Mouse (Mus musculus) embryonic fibroblast, embryonic 13.5 days (primary cell): ENCODE results near the gene She. TPM values are rescaled to one million over a fixed set of nuclear protein-coding genes. Genes with fewer than 3 reads are reported as not detected.

Experiments used
- H3K27ac ChIP-seq: 2 replicates; pipeline ENCODE4 v1.5.1; 2012; ENCODE audit warnings: low read length, control low read depth, inconsistent platforms; ENCODE audit not compliant: insufficient read depth
- H3K4me1 ChIP-seq: 2 replicates; pipeline ENCODE4 v1.6.1; 2011; ENCODE audit warnings: low read length; ENCODE audit not compliant: control insufficient read depth, insufficient read depth
- H3K4me3 ChIP-seq: 2 replicates; pipeline ENCODE4 v1.5.1; 2011; ENCODE audit warnings: mild to moderate bottlenecking, control low read depth, low read length; ENCODE audit not compliant: insufficient read depth
- CTCF ChIP-seq: IDR thresholded peaks from 2 replicates; pipeline ENCODE4 v1.5.1; 2011; ENCODE audit warnings: mild to moderate bottlenecking, control low read depth, low read length, moderate library complexity, borderline replicate concordance; ENCODE audit not compliant: insufficient read depth
- POLR2A ChIP-seq: IDR thresholded peaks from 2 replicates; pipeline ENCODE4 v1.6.1; 2011; ENCODE audit warnings: low read depth, mild to moderate bottlenecking, control low read depth, low read length, moderate library complexity
- polyA plus RNA-seq: library from polyadenylated mRNA; stranded (reverse); fragments of >200 nt; gene quantifications from 2 replicates; pipeline ENCODE4 v1.2.4, GENCODE M21; 2011; ENCODE audit warnings: low read depth; ENCODE audit not compliant: missing spikeins, insufficient read length

The She gene
- polyA plus RNA-seq, 1 experiment: not detected

DNA sequence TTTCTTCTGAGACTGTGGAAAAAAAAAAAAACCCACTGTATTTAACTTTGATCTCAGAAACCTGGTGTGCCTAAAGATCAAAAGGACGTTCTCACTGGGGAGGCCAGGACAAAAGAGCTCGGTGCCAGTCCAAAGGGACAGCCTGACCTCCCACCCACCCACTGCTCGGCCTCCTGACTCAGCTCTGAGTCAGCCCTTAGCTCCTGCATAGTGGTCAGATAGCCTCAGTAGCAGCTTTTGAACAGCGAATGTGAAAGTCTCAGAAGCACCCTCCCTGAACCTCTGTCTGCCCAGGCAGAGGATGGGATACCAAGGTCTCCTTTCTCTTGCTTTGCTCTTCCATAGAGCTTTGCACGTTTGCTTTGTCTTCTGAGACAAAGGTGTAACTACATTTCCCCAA is 65.4 kb downstream of the She start:
- TF ChIP-seq POLR2A (peak; percentile 45; the same call in 1 of the 2 replicates), CTCF (no peak)
- Histone ChIP-seq H3K4me3 (no peak overlapping the region), H3K27ac (peak overlapping the region; percentile 87), H3K4me1 (peaks cover 25% of the 10 kb centered on the region)

DNA sequence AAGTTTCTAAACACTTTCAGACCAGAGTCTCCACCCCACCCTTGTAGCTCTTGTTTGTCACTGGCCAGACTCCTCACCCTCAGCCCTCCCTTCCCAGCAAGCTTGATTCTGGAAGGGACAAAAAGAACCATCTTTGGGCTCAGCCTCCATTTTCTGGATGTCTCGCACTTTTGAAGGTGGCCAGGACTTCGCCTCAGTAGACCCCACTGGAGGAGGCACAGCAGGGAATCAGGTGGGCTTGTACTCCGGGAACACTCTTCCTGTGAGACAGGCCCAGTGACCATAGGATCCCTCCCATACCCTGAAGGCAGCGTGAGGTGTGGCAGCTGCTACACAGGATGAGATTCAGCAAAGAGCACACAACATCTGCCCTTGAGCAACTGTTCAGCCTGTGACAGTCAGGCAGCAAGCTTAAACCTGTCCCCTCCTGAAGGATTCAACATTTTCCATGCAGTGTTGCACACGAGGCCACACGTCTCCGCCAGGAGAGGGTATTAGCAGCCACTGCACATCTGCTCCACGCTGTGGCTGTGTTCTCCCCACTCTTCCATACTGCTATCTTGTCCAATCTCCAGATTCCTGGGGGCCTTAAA is 66.1 kb downstream of the She start:
- H3K4me3 ChIP-seq: no peak overlapping the region
- peak overlapping the region; percentile 87 for H3K27ac ChIP-seq
- H3K4me1 ChIP-seq: peaks cover 25% of the 10 kb centered on the region
- no peak for TF ChIP-seq CTCF
- no peak for TF ChIP-seq POLR2A

DNA sequence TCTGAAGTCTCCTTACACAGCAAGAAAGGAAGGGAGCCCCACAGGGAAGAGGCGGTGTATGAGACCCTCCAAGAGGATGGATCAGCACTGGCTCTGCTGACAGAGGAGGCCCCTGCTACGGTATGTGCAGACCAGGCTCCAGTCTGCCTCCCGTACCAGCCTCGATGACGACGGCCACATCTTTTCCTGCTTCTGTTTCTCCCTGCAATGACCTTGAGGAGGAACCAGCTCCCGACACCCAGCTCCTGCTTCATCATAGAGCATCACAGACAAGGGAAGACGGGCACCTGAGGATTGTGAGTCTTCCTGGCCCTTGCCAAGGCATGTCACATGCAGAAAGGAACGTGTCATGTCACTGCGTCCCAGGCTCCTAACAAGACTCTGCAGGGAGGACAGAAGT is 66.8 kb downstream of the She start:
- Histone ChIP-seq H3K27ac (no peak overlapping the region), H3K4me3 (no peak overlapping the region), H3K4me1 (peaks cover 25% of the 10 kb centered on the region)
- TF ChIP-seq CTCF (no peak), POLR2A (no peak)

DNA sequence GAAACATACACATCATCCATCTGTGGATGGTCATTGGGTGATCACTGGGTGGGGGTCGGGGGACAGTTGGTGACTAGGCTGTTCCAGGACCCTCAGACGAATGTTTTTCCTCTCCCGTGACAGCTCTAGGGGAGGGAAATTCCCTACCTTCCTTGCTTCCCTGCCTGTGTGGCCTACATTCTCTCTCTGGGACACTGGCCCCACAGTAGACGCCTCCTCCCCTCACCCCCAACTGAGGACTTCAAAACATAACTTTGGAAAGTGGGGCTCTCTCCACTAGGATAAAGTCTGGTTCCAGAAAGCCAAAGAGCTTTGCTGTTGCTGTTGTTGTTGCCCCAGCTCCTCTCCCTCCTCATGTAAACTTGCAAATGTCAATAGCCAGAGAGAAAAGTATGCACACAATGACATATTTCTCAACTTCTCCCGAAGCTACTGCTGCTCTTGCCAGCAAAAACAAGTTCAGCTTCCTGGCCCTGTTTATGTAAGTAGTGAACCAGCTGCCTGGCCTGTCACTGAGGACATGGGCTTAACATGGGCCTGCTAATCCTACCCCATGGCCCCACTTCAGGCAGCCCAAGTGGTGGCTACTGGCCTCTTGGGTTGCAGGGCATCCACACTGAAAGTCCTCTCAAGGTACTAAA is 67.8 kb downstream of the She start:
- H3K4me1 ChIP-seq: peaks cover 25% of the 10 kb centered on the region
- TF ChIP-seq POLR2A (no peak), CTCF (no peak)

DNA sequence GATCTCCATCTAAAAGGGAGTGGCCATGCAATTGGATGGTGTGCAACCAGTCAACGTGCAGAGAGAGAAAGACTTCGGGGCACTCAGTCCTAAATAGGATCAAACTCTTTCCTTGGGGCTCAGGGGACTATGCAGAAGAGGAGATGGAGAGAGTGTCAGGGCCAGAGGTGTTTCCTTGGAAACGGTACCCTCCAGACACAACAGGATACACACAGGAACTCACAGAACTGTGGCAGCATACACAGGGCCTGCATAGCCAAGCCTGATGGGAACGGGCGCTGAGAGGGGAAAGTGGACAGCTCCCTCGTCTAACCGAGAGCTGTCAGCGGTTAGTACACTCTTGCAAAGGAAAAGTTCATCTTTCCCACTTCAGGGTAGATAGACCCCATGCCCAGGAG is 68.3 kb downstream of the She start:
- Histone ChIP-seq H3K27ac (no peak overlapping the region; the same call in 1 of the 2 replicates), H3K4me3 (no peak overlapping the region), H3K4me1 (peaks cover 25% of the 10 kb centered on the region)
- TF ChIP-seq POLR2A (no peak), CTCF (no peak)

More for the DNA sequence above, 67.8 kb downstream of the She start:
- Histone ChIP-seq H3K4me3 (no peak overlapping the region), H3K27ac (peak overlapping the region; percentile 30)

DNA sequence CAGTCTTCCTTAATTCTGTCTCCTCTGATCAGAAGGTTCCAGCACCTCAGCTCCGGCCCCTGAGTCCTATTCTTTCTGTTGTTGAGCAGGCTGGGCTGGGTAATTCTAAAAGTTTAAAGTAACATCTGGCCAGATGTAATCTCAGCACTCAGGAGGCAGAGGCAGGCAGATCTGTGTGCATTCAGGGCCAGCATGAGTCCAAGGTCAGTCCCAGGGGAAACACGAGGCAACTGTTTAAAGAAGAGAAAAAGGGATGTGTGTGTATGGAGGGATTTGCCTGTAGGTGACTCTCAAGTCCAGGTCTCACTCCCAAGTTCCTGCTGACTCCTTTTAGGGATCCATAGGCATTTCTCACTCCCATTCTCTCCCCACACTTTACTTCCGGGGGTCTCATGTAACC is 76.7 kb downstream of the She start:
- Histone ChIP-seq H3K27ac (no peak overlapping the region), H3K4me3 (no peak overlapping the region), H3K4me1 (peaks cover 5% of the 10 kb centered on the region; the same call in 1 of the 2 replicates)
- TF ChIP-seq CTCF: no peak
- no peak for TF ChIP-seq POLR2A

Other genes starting within 250 kb of the She start
- gene Adar, start 116.3 kb upstream of the She start, polyA plus RNA-seq: 23.2 and 24.1 TPM in 2 replicates
- 0.22 and 0.39 TPM in 2 replicates for gene Chrnb2, start 66.7 kb upstream of the She start, polyA plus RNA-seq
- gene Ube2q1, start 57.8 kb upstream of the She start, polyA plus RNA-seq: 77.4 and 84.9 TPM in 2 replicates
- 1.9 and 2.3 TPM in 2 replicates for gene Il6ra, start 81.8 kb downstream of the She start, polyA plus RNA-seq
- gene Atp8b2, start 132.1 kb downstream of the She start, polyA plus RNA-seq: 109 and 120 TPM in 2 replicates
- gene Hax1, start 167.4 kb downstream of the She start, polyA plus RNA-seq: 132 and 163 TPM in 2 replicates
- gene 4933434E20Rik, start 220.3 kb downstream of the She start, polyA plus RNA-seq: 110 and 114 TPM in 2 replicates
- gene Ubap2l, start 221.3 kb downstream of the She start, polyA plus RNA-seq: 241 and 256 TPM in 2 replicates
- gene Tpm3, start 241.3 kb downstream of the She start, polyA plus RNA-seq: 498 and 523 TPM in 2 replicates